Mouse (Mus musculus) left cerebral cortex, postnatal 25 days (tissue): ENCODE measurements at regions not wholly inside any gene's neighbourhood (a gene's known extent, or its start where the extent isn't known, plus 50 kb on each side); places are given as distances from the start of the nearest gene placed in this dataset.

Experiments used
- DNase-seq, 2 experiments: peaks; one replicate each; pipeline ENCODE4 v3.0.0; 2022; ENCODE audit warnings: low spot score in 2 of 2, mixed read lengths in 1 of 2
- intact Hi-C: fragments of 180-260 bp; cut with DNase I; formaldehyde crosslinking; loops from one replicate; pipeline ENCODE4 v1.15.1; 2025

- DNase-seq = no peak
- intact Hi-C loops = no loop called here
Observed at GRCm38 (mm10) chr8:128085800-128086199, 272.6 kb upstream of the Nrp1 start.

DNA sequence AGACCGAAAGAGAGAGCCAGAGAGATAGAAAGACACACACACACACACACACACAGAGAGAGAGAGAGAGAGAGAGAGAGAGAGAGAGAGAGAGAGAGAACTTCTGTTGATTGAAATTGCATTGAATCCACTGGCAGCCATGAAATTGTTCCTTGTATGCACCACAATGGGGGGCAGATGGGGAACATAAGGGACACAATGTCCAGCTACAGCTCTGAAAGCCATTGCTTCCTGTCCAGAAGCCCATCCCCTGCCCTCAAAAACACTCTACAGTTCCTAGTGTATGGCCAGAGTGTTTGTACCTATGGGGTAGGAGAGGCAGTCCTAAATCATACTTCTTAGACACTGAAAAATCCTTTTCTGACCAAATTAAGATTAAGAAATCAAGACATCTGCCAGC, 270.9 kb upstream of the Nrp1 start:
- DNase-seq = no peak
- intact Hi-C loops = no loop called here

DNA sequence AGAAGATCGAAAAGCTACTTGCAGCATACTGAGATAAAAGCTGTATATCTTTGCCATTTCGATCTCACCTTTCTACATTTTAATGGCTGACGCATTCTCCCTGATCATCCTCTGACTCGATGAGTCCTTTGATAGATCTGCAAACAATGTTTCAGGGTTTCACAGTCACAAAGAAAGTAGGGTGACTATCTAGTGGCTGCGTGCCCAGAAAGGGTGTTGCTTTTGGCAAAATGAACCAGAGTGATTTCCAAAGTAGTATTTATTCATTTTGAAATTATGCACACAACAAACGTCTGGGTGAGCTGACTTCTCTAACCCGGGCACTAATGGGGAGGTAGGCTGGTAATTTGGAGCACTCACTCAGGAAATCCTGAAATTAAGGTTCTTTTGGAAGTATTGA, 265.6 kb upstream of the Nrp1 start:
- intact Hi-C loops = no loop called here
- no peak for DNase-seq

- intact Hi-C loops = no loop called here
- DNase-seq = no peak
Observed at GRCm38 (mm10) chr8:128095451-128095850, 263.0 kb upstream of the Nrp1 start.

DNA sequence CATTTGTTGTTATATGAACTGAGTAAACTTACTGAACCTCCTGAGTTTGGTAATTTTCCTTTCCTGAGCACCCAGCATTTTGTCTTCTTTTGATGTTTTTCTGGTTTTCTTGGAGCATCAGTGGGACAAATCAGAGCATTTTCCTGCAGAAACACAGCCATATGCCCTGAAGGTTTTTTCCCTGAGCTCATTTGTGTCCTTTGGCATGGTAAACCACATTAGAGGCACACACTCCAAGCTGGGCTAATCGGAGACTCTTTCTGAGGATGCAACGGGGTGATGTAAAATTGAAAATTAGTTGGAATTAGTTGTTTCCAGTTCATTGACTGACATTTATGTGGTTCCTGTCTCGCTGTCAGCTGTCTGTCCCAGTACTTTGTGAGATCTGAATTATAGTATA, 260.8 kb upstream of the Nrp1 start:
- no peak for DNase-seq
- intact Hi-C loops = no loop called here

DNA sequence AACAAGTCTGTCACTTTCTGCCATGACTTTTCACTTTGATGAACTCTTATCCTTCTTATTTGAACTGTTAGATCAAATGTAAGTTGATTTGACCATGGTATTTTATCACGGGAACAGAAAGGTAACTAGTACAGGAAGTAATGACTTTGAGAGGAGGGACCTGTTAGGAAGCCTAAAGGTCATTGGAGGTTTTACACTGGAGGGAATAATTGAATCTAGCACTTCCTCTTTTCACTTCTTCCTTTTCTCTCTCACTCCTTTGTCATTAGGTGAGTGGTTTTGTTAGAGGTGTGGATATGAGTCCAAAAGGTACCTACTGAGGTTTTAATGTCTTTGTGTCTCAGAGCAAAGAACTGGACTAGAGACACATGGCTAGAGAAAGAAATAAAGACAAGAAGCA, 255.0 kb upstream of the Nrp1 start:
- no peak for DNase-seq
- intact Hi-C loops = no loop called here

- intact Hi-C loops = no loop called here
- DNase-seq = no peak
Observed at GRCm38 (mm10) chr8:128106569-128106968, 251.8 kb upstream of the Nrp1 start.

GRCm38 (mm10) chr8:128107041-128107440, 251.4 kb upstream of the Nrp1 start:
- intact Hi-C loops = no loop called here
- no peak for DNase-seq

DNA sequence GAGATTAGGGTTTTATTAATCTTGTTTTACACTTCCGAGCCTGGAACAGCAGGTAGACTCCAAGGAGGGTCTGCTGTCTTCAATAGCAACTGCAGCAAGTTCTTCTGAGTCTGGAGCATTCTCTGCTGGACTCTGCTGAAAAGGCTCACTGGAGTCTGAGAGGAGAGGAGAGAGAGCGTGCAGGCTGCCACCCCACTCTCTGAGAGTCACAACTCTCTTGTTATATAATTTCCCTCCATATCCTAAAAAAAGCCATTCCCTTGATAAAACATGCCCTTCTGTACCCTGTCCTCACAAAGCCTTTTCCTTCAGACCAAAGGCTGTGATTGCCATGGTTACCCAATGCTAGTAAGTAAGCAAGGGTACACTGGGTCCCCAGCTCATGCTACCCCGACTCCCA, 249.4 kb upstream of the Nrp1 start:
- intact Hi-C loops = no loop called here

DNA sequence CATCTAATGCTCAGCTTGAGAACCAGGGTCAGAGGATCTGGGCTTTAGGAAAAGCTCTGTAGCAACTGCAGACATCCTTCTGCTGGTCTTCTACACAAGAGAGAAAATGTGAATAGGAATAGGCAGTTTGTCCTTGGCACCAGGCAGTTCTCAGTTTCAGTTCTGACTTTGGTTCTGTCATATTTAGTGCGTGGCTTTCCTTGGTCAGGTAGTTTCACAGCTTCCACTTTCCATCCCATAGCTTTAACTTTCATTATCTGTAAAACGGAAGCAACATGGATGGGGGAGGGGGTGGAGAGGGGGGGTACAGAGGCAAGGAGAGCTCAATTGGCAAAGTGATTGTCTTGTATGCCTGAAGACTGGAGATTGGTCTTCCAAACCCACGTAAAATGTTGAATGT, 247.3 kb upstream of the Nrp1 start:
- intact Hi-C loops = no loop called here
- no peak for DNase-seq

More for the DNA sequence above, 249.4 kb upstream of the Nrp1 start:
- DNase-seq = peak in 1 of 2 experiments; percentile 8

GRCm38 (mm10) chr8:128113116-128113515, 245.3 kb upstream of the Nrp1 start:
- DNase-seq = no peak
- intact Hi-C loops = no loop called here

DNA sequence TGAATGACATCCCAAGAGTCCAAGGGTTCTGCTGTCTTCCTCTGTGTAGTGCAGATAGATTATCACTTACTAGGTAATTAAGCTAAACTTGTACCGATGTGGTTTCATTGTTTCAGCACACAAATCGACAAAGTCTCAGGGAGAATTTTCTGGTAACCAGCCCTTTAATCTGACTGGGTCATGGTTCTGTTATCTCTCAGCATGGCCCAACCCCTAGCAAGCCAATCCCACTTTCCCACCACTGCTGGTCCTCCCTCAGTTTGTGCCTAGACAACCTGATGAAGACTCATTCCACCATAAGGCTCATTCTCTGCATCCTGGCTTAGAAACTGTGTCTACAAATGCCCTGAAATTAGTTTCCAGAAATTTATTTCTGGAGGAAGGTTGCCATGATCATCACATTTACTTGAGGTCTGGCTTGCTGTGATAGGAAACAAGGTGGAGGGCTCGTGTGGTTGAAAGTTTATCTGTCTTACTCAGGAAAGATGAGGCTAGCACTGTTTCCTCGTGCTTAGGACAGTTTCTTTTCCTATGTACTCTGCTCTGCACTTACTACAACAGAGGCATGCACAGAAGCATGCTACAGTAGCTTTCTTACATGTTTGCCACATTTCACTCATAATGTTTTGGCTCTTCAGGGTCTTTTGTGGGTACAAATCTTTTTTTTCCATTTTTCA, 217.0 kb upstream of the Nrp1 start:
- no peak for DNase-seq
- intact Hi-C loops = no loop called here

DNA sequence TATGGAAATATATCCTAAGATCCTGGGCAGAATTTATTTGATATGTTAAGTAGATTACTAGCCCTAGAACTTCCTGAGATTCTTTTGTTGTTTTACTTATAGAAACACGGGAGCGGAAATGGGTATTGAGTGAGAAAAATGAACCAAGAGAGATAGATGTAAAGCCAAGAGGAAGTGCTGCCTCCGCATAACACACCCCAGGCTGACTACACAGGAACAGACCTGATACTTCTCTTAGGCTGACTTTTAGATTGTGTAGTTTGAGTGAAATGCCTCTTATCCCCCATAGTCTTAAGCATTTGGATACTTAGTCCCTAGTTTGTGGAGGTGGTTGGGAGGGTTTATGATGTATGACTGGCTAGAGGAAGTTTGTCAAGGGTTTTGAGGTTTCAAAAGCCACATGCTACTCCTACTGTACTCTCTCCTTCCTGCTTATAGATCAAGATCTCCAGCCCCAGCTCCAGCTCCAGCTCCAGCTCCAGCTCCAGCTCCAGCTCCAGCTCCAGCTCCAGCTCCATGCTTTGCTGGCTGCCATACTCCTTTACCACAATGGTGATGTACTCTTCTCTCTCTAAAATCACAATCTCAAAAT, 210.0 kb upstream of the Nrp1 start:
- intact Hi-C loops = no loop called here
- no peak for DNase-seq

- no peak for DNase-seq
- intact Hi-C loops = no loop called here
Observed at GRCm38 (mm10) chr8:128155604-128156003, 202.8 kb upstream of the Nrp1 start.

DNA sequence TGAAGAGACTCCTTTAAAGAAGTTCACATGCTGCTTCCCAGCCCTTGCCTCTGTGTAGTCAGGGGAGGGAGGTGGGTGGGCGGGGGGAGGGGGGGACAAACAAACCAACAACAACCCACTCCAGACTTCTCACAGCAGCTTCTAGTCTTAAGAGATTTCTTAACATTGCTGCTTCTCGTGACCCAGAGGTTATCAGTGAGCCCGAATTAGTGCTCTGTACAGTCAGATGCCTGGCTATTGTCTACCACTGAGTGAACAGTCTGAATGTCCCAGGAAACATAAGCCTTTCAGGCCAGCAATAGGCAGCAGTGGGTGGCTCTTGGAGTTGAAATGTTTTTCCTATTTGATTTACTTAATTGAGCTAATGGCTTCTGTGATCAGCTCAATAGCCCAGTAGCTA, 202.2 kb upstream of the Nrp1 start:
- intact Hi-C loops = no loop called here
- DNase-seq = no peak

DNA sequence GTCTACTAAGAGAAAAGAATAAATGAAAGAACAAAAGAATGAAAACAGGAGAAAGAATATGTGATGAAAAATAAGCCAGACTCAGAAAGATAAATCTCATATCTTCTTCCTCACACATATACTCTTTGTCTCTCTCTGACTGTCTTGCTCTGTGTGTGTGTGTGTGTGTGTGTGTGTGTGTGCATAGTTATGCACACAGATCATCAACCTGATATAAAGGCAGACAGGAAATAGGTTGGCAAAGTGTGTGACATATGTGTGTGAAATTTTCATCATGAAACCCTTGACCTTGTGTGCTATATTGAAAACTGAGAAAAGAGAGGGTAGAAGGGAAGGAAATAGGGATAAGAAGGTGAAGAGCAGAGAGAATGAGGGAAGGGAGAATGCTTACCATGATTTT, 195.5 kb upstream of the Nrp1 start:
- intact Hi-C loops = no loop called here
- no peak for DNase-seq

DNA sequence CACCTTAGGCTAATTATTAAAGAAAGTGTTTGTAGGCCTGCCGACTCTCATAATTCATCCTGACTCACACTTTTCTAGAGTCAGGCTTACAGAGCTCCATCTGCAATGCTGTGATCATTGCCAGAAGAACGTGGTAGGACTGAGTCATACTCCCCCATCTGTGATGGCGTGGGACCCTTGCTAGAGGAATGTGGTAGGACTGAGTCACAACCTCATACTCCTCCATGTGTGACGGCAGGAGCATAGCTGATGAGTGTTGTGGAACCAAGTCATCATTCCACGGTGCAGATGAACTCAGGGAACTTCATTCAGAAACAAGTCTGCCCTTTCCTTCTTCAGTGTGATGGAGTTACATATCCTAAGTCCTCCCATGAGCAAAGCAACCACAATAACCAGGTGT, 193.4 kb upstream of the Nrp1 start:
- intact Hi-C loops = loop anchor here (2.0 to 5.0 kb wide), 4 partner anchors 134 to 463 kb away; partner anchors contain the start of gene Nrp1
- DNase-seq = peak; percentile 24 to 94

DNA sequence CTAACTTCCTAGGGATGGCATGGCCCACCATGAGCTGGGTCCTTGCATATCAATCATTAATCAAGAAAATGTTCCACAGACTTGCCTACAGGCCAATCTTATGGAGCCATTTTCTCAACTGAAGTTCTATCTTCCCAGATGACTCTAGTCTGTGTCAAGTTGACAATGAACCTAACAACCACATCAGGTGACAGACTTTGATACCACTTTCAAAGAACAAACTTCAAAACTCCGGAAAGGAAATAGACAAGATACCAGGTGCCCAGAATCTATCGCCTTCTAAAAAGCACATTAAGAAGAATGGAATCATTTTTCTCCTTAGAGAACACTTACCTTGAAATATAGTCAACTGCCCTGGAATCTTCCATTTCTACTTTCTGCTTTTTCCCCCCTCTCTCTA, 192.8 kb upstream of the Nrp1 start:
- intact Hi-C loops = loop anchor here (2.0 to 5.0 kb wide), 4 partner anchors 135 to 463 kb away; partner anchors contain the start of gene Nrp1
- DNase-seq = no peak

DNA sequence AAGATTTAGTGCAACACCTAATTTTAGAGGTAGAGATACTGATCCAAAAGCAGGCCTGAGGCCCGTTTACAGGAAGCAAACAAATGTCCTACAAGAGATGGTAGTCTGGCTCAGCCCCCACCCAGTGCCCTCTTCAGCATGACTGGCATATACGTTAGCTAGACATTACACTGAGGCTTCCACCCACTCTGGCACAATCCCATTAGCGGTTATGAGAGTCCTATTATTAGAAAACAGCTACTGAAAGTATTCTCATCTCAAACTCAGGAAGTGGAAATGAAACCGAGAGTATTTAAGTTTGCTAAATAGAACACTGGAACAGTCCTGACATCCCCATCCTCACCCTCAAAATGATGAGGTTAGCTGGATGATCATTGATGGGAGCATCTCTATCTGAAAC, 192.3 kb upstream of the Nrp1 start:
- intact Hi-C loops = loop anchor here (5.0 kb wide), 2 partner anchors 249 to 464 kb away; no protein-coding TSS in a partner anchor
- no peak for DNase-seq

GRCm38 (mm10) chr8:128168819-128169218, 189.6 kb upstream of the Nrp1 start:
- intact Hi-C loops = loop anchor here (5.0 kb wide), 2 partner anchors 252 to 467 kb away; no protein-coding TSS in a partner anchor
- peak; percentile 26 to 89 for DNase-seq

DNA sequence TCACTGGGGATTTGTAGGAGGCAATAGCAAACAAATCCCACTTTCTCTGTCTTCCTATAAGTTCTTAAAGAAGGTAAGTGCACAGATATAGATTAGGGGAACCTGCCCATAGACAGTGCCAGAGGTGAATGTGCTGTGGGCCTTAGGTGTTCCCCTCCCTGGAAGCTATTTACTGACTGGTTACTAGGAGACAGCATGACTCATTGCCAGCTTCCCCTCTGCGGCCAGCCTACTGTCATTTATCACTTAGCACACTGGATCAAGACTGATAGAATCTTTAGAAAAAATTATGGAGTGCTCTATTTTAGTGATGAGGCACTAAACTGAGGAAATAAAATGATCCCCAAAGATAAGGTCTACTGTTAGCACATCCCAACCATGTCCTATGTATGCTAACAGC, 187.3 kb upstream of the Nrp1 start:
- no peak for DNase-seq

DNA sequence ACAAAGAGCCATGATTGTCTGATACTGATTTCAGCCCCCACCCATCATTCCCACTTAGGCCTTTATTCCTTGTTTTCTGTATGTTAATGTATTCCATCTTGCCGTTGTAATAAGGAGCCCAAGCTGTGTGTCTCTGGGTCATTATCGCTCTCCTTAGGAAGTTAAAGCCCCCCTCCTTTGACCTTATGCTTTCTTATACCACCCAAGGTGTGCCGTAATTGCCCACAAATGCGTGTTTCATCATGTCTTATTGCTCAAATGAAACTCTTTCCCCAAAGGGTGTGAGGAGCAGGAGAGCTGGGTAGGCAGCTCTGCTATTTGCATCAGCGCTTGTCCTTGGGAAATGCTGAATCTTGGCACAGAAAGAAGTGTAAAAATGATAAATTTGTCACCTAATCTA, 178.2 kb upstream of the Nrp1 start:
- intact Hi-C loops = no loop called here
- no peak for DNase-seq

More for the DNA sequence above, 187.3 kb upstream of the Nrp1 start:
- intact Hi-C loops = no loop called here
